Mouse (Mus musculus) adrenal gland, adult 18-20 months (tissue): ENCODE measurements around the gene Dysf. TPM values are rescaled to one million over a fixed set of nuclear protein-coding genes. Genes with fewer than 3 reads are reported as not detected.
A peak's percentile ranks its signal among the peaks of the same experiment; 100 is the strongest.

Experiments
- DNase-seq, 2 experiments: peaks; one replicate each; pipeline ENCODE4 v3.0.0; 2021 to 2022; ENCODE audit warnings: low spot score in 2 of 2
- total RNA-seq, 2 experiments: library from RNA; stranded (reverse); gene quantifications; 1 replicate in 1 of 2; 2 replicates in 1 of 2; pipeline ENCODE4 v1.2.3; 2021

The Dysf gene
- total RNA-seq, 2 experiments from 2014 or later = 42.0 to 53.0 TPM

DNA sequence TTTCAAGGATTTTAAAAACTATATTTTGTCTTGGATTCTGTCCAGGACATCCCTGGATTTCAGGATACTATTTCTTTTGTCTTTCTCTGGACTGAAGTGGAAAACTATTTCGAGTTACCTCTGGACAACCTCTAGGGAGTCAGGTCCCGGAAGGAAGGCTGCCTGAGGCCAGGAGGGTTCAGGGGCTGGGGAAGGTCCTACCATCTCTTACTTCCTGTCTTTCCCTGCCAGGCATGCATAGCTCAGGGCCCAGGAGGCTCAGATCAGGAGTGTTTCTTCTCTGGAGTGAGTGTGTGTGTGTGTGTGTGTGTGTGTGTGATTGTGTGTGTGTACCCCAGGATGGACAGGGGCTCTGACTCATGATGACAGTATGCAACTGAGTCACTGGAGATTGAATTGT, 40.5 kb downstream of the Dysf start:
- no peak for DNase-seq

DNA sequence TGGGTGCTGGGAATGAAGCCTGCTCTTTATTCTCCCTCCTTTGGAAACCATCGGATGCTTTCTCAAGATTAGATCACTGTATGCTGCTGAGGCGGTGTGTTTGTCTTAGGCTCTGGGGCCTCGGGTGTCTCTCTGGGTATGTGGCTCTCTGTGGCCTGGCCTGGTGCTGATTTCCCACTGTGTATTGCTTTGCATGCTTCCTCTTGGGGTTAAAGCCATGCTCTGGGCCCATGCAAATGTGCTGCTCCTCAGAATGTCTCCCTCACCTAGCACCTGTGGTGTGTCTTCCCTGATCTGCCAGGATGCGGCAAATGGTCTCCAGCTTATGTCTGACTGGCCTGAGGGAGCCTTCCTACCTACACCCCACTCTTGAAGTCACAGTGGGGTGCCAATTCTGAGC, 41.8 kb downstream of the Dysf start:
- DNase-seq = no peak

DNA sequence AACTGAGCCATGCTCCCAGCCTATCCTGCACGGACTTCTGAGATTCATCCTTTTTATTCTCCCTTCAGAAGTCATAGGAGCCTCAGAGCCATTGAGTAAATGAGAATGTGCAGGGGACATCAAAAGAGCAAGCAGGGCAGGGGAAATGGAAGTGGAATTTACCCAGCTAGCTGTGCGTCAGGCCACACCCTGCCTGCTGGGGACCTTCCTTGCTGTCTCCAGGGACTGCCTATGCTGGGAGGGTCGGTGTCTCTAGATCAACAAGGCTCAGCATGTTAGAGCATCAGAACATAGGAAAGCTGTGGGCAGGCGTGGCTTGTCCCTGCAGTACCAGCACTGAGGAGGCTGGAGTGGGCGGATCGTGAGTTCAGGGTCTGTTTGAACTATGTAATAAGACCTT, 42.6 kb downstream of the Dysf start:
- DNase-seq = no peak

DNA sequence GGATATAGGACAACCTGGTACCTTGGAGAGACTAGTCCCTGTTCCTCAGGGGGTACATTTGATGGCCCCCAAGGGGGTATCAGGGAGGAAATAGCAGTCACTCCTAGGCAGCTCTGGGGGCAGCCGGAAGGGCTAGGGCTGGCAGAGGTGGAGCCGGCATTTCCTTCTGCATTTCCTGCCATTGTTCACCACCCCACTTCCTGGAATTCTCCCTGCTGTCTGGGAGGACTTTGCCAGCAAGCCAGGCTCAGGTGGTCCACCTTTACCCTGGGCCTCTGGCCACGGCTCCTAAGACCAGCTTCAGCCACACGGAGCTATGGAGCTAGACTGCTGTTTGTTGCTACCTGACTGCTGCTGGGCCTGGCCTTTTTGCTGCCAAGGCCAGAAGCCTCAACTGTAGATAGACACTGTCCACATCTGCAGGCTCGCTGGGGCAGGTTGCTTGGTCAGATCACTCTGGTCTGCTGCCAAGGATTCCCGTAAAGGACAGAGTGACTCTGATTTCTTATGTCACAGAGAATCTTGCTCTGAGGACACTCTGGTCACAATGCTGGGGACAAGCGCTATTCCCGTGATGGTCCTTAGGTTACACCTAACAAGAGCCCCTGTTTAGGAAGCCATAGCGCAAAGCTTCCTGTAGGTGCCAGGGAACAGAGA, 45.6 kb downstream of the Dysf start:
- DNase-seq = no peak

DNA sequence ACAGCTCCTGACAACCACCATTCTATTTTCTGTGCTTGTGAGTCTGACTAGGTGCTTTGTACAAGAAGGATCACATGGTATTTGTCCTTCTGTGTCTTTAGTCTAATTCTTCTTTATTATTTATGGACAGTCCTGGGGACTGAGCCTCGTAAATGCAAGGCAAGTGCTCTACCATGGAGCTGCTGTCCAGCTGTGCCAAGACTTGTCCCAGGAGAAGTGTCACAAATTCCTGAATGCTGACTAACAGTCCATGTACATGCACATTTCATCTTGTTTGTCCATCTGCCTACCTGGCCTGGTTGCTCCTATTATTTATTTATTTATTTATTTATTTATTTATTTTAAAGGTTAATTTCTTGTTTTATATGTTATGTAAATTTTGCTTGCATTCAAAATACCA, 47.2 kb downstream of the Dysf start:
- DNase-seq = no peak

DNA sequence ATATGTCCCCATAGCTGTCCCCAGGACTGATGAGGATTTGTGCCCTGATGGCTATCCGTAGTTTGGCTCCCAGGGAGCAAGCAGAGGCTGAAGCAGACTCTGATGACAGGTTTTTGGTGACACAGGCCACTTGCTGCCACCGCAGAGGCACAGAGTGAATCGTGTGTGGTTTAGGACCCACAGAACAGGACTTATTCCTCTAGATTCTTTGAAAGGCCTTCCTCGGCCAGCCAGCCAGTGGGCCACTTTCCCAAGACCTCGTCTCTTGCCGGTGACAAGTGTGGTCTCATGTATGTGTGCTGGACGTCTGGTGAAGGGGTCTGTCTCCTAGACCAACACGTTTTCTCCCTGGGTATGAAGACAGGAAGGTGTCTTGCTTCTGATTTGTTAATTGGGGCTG, 48.8 kb downstream of the Dysf start:
- DNase-seq = no peak

DNA sequence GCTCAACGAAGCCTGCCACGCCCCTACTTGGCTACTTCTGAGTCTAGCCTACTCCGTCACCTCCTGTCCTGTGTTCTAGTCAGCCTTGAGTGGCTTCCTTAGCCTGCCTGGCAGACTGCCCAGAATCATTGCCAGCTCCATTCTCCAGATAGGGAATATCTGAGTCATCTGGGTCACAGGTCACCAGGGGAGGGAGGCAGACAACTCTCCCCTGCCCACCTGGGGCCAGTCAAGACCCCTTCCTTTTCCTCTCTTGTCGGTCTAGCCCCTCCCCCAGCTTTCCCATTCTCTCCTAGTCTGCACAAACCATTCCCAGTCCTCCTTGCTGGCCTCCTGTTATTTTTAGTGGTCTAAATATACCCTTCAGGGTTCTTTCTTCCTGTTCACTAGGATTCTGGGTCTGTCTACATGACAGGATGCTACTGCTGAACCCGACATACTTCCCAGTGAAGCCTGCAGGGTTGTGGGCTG, 50.3 kb downstream of the Dysf start:
- peak; percentile 66 to 73 for DNase-seq

DNA sequence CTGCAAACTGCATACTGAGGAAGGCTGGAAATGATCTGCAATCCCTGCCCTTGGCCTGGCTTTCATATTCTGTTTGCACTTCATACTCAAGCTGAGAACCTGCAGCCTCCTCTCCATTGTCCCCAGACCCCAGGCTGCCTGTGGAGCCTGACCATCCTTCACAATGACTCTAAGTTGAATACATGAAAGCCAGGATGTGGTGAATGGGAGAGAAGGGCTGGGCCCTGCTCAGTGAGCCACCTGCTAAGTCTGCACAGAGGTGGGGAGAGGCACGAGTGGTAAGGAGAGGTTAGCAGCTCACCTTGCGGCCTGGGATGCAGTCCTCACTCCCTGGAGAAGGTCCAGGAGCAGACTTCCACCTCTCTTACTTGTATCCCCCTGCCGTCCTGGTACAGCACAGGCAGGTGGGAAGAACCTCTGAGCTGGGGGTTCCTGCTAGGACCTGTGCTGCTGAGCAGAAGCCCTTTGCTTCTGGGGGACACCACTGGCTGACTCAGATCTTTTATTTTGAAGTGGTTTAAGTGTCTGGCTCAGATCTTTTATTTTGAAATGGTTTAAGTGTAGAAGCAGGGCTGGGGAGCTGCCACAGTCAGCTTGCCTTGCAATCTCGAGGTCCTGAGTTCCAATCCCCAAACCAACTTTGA, 51.5 kb downstream of the Dysf start:
- DNase-seq = no peak

DNA sequence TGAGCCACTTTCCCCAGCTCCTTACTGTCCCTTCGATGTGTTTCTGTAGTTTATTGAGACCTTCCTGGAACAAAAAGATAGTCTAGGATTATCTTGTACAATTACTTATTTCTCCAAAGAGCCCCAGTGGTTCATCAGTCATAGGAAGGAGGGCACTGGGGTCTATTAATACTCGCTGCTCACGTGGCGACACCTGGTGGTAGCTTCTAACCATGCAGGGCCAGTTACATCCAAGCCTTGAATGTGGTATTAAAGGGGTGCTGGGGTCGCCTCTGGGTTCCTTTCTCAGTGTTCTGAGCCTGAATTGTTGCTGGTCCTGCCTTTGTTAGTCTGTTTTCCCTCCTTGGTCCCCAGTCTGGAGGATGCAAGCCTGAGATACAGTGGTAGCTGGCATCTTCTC, 52.9 kb downstream of the Dysf start:
- DNase-seq = peak; percentile 64 to 70

DNA sequence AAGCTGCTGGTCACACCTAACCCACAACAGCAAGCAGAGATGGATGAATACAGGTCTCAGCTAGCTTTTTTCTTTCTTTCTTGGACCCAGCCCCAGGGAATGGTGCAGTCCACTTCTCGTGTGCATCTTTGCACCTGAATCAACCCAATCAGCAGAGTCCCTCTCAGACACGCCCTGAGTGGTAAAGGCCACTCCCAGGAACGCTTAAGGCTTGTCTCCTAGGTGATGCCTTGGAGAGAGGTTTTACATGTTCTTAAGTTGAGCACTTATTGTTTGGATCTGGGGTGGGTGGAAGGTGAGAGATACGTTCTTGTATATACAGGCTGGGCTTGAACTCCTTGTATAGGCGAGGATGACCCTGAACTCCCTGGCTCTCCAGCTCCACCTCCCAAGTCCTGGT, 54.2 kb downstream of the Dysf start:
- DNase-seq = no peak

DNA sequence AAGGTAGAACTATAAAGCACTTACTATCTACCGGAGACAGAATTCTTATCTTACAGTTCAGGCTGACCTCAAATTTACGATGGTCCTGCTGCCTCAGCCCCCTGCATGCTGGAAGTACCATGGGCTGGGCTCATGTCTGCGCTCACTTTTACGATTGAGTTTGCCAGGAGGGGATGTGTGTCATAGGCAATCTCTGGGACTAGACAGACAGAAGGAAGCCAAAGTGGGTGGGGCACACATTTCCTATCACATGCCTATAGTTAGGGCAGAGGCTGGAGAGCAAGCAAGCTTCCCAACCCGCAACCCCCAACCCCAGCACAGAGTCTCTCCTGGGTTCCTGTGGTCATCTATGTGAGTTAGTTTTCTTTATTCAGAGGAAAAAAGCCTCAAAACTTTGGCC, 59.8 kb downstream of the Dysf start:
- DNase-seq = no peak

DNA sequence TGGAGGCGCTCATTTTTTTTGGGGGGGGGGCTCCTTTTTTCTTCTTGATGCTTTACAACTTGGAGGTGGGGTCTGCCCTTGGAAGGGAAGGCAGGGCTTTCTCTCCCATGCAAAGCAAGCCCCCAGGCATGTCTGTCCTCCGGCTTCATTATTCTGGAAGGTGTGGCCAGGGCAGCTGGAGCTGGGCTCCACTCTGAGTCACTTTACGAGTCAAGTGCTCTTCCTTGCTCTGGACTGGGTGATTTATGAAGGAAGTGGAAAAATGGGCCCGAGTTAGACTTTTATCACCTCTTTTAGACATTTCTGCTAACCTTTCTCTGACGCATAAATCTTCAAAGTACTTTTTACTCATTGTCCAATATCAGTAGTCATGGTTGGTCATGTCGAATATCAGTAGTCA, 61.9 kb downstream of the Dysf start:
- DNase-seq = no peak

DNA sequence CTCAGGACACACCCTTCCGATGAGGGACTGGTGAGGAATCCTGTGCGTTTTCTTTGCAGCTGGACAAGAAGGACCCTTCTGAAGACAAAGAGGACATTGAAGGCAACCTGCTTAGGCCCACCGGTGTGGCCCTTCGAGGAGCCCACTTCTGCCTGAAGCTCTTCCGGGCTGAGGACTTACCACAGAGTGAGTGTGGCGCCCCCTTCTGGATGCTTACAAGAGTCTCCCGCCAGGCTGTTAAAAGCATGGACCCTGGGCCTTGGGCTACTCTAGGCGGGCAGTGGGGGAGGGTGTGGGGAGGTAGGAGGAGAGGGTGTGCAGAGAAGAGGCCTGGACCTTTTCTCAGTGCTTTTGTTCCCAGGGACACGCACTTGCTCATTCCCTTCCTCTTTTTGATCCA, 64.2 kb downstream of the Dysf start:
- DNase-seq = no peak

DNA sequence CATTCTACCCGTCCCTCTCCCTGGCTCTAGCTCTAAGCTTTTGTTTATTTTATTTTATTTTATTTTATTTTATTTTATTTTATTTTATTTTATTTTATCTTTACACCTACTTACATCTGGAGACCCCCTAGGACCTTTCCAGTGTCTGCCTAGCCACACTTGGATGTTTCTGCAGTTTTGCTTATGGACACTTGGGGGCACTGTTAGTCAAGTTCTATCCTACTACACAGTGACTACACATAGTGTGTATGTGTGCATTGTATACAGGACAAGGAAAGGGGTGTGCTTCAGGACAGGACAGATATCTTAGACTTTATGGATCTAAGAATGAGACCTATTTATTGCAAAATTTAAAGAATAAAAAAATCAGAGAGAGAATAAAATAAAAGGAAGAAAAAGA, 69.8 kb downstream of the Dysf start:
- DNase-seq = no peak

DNA sequence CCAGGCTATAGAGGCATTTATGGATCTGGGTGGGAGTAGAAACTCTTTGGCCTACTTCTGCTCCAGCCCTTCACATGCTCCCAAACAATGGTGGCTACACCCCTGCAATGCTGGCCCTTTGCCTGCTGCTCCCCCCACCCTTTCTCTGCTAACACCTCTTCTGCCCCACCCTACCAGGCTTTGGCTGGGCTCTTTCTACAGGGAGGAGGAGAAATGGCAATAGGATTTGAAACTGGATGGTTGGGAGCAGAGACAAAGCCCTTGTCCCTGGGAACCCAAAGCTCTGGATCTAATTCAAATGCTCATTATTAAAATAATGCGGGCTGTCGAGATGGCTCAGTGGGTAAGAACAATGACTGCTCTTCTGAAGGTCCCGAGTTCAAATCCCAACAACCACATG, 72.2 kb downstream of the Dysf start:
- no peak for DNase-seq

DNA sequence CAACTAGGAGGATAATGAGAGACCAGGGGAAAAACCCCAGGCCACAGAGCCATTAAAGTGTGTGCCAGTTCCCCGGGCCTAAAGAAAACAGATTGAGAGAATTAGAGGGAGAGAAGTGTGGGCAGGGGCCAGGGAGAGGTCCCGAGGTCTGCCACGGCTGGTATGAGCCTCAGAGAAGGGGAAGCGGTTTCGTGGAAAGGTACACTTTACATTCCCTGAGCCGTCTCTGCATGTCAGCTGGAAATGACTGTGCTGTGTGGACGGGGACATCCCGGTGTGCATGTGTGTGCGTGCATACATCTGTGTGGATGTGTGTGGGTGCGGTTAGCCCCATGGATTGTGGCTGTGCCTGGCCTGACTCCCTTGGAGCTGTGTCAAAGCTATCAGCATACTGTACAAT, 76.4 kb downstream of the Dysf start:
- DNase-seq = no peak

DNA sequence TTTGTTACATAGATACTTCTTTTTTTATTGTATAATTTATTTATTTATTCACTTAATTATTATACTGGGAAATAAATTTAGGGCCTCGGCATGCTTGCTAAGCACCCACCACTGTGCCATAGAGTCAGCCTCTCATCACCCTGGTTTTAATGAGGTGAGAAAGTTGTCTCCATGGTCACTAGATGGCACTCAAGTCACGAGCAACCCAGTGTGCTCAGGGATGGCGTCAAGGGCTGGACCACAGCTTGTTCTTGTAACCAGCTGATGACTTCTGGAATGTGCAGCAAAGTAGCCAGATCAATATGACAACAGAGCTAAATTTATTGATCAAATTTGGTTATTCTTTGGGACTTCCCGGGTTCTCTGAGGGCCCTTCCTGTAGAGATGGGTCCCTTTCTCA, 85.1 kb downstream of the Dysf start:
- DNase-seq = no peak

DNA sequence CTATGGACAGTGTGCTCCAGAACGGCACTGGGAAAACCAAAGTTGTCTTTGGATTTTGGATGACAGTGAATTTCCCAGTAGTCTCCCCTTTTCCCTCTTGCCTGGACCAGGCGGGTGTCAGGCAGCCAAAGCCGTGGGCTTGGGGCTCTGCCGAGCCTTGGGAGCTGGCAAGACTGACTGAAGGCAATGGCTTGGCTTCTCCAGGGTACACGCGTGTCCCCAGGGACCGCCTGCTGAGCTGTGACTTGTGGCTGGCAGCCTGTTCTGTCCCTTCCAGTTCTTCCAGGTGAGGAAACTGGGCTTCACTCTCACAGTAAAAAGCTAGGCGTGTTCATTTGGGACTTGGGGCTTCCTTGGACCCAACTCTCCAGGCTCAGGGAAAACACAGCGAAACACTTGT, 86.1 kb downstream of the Dysf start:
- DNase-seq = no peak

DNA sequence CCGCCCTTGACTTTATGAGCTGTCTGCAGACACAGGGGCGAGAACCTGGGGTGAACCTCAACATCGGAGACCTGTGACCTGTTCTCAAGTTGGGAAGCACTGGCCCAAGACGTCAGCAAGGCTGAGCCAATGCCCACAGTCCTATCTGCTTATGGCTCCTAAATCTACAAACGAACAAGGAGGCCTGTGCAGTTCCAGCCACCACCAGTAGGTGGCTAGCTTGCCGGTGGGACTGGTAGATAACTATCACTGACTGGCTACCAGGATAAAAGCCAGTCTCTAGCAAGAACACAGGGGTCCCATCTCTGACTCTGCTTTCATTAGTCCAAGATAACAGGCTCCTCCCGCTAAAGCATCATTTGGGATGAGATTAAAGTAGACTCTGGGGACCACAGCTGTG, 86.6 kb downstream of the Dysf start:
- peak; percentile 69 to 76 for DNase-seq

DNA sequence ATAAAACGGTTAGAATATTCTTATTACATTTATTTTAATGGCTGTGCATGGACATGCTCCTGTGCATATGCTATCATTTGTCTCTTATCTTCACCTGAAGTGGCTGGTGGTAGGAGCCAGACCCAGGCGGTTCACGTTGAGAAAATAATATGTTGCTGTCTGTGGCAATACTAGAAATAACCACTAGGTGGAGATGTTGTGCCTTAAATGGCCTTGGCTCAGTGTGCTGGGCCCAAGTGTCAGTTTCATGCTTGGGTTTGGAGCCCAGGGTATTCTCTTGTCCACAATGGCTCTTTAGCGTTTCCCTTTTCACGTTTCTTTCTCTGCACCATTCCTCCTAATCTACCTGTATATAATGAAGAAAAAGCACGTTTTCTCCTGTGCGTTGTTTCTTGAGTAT, 87.5 kb downstream of the Dysf start:
- DNase-seq = peak in 1 of 2 experiments; percentile 49

DNA sequence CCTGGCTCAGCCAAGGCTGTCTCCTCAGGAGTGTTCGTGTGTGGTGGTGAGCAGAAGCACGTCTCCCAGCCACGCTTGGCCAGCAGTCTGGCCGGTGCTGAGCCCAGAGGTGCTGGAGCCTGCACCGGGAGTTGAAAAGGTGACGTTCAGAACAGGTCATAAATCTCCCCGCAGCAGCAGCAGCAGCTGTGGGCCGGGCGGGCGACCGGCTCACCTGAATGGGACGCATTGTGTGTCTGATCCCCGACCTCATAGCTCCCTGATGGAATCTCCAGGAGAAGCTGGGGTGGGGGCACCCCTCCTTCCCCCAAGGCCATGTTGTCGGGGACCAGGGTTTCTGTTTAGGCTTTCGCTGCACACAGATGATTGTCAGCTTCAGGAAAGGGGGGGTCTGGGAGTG, 93.6 kb downstream of the Dysf start:
- DNase-seq = no peak

DNA sequence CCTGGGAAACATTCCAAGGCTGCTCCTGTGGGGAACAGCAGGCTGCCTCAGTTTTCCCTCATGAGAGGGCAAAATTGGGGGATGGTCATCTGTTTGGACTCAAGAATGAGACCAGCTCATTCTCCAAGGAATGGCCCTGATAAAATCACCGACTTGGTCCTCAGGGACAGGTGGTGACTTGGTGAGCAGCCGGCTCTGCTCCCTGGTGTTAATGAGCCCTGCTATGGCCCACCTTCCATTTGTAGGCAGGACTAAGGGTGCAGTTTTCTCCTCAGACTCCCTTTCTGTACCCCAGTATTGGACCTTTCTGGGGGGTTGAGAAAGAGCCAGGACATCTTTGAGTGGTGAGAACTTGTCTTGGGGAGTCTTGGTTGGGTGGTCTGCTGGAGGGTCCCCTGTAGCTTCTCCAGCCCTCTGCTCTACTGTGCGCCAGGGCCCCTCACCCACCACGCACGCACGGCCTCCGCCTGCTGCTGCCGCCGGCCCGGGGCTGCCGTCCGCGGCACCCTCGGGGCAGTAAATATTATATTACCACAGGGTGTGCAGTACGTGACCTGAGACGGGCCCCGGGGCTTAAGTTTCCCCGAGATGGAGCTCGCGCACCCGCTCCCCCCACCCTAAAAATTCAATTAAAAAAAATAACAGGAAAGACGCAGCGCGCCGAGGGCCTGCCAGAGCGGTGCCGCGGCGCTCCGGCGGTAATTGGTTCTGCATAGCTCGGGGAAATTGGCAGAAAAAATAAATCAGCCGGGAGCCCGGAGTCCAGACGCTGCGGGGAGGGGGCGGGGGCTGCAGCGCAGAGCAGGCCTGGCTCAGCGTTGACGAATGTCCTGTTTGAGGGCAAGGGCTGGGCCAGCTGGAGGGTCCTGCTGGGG, 97.0 kb downstream of the Dysf start:
- DNase-seq = no peak
